Mouse (Mus musculus): Measurements from ENCODE around the gene Cd4.
"Not testable (repeated sequence)": the region's sequence is repeated elsewhere in the genome, so short reads cannot be mapped to it uniquely, and the experiment has no call there.

Gene Cd4

GRCm38 (mm10) chr6:124840241-124841167 is 47.5 kb downstream of the Cd4 start, which contains the start of gene Gnb3:
Gene Gnb3 (minus strand): TSS chr6:124840275.
- no peak for DNase-seq

- DNase-seq, result no peak
Observed at GRCm38 (mm10) chr6:124839805-124840204, 48.2 kb downstream of the Cd4 start.

DNA sequence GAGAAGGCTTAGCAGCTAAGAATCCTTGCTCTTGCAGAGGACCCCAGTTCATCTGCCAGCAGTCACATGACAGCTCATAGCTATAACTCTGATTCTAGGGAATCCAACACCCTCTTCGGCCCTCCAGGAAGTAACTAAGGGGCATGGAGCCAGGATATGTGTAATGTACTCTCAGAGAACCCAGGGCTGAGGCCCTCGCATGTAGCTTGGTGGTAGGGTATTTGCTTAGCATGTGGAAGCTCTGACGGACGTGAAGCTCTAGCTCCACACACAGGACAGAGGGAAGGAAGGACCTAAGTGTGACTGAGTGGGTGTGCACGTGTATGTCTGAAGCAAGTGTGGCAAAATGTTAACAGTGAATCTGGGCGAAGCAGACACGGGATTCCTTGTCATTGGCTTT is 51.6 kb downstream of the Cd4 start:
- peak in 1 of 2 experiments; percentile 41 for DNase-seq

DNA sequence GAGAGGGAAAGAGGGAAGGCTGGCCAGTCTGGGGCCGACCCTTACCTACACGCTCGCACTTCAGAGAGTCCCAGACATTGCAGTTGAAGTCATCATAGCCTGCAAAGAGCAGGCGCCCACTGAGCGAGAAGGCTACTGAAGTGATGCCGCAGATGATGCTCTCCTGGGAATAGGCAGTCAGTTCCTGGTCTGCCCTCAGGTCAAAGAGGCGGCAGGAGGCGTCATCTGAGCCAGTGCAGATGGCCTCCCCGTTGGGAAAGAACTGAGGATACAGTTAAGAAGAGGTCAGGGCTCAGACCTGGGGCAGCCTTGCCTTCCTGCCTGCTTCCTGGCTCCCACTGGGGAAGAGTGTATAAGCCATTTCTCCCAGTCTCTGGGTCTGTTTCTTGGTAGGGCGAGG is 52.5 kb downstream of the Cd4 start:
- peak in 1 of 2 experiments; percentile 73 for DNase-seq

GRCm38 (mm10) chr6:124834512-124835081 is 53.4 kb downstream of the Cd4 start:
- no peak for DNase-seq

GRCm38 (mm10) chr6:124831649-124832048 is 56.4 kb downstream of the Cd4 start:
- DNase-seq, result no peak

- DNase-seq, result not testable (repeated sequence)
Observed at GRCm38 (mm10) chr6:124831199-124831598, 56.8 kb downstream of the Cd4 start.

- DNase-seq, result peak; percentile 94 to 95
Observed at GRCm38 (mm10) chr6:124829799-124830700, 58.0 kb downstream of the Cd4 start.

- peak; percentile 99 to 100 for DNase-seq
Observed at GRCm38 (mm10) chr6:124828868-124829798, 58.9 kb downstream of the Cd4 start, which contains the start of the genes Usp5 and Cdca3. Gene Usp5 (minus strand): TSS chr6:124829484. Gene Cdca3 (plus strand): TSS chr6:124829547.

DNA sequence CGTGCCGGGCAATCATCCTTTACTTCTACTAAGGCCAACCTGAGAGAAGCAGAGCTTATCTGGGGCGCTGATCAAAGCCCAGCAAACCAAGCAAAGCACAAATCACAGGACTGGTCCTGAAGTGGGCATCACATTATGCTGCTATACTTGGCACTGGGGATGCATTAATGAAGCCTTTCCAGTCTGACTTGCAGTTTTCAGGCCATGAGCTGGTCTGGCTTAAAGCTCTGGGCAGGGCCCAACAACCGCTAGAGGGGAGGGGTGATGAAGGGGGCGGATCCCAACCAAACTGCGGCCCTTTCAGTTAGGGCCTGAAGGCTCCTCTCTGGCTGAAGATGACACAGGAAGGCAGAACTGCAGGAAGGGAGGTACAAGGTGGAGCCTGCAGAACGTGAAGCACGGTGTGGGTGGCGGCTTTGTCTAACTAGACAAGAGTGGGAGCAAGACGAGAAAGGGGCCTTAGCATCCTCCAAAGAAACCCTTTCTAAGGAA is 59.9 kb downstream of the Cd4 start:
- DNase-seq, result peak; percentile 49 to 72

- DNase-seq, result no peak
Observed at GRCm38 (mm10) chr6:124822049-124822448, 66.0 kb downstream of the Cd4 start.

DNA sequence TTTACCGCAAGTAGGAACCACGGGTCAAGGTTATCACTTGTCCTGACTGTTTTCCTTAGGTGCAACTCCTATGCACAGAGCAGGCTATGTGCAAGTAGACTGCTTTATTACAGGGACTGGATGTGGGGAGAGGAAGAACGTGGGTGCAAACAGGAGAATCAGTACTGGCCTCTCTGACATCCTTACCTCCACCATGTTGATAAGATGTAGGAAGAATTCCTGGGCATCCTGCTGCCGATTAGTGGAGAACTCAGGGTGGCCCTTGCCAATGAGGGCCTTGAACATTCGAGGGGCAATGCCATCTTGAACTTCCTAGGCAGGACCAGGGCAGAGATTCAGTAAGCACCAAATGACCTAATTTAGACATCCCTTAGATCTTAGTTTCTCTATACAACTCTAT is 67.1 kb downstream of the Cd4 start:
- peak in 1 of 2 experiments; percentile 9 for DNase-seq

- DNase-seq, result no peak
Observed at GRCm38 (mm10) chr6:124817971-124818370, 70.0 kb downstream of the Cd4 start.

DNA sequence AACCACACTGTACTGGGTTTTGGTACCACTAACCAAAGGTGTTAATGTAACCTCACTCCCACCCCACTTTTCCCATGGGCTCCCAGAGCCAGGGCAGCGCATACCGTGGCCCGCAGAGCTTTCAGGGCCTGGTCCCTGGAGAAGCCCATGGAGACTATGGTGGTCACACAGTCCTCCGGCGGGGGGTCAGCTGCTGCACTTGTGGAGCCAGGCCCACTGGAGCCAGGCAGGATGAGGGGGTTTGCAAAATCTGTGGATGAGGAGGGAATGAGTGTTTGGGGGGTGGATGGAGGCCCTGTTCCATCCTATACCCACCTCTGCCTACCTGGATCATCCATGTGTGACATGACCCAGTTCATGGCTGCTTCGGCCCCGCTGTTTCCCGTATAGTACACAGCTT is 70.5 kb downstream of the Cd4 start:
- DNase-seq, result peak in 1 of 2 experiments; percentile 21

GRCm38 (mm10) chr6:124817125-124817524 is 70.9 kb downstream of the Cd4 start:
- DNase-seq, result peak in 1 of 2 experiments; percentile 17

GRCm38 (mm10) chr6:124816611-124817010 is 71.4 kb downstream of the Cd4 start:
- peak in 1 of 2 experiments; percentile 11 for DNase-seq

DNA sequence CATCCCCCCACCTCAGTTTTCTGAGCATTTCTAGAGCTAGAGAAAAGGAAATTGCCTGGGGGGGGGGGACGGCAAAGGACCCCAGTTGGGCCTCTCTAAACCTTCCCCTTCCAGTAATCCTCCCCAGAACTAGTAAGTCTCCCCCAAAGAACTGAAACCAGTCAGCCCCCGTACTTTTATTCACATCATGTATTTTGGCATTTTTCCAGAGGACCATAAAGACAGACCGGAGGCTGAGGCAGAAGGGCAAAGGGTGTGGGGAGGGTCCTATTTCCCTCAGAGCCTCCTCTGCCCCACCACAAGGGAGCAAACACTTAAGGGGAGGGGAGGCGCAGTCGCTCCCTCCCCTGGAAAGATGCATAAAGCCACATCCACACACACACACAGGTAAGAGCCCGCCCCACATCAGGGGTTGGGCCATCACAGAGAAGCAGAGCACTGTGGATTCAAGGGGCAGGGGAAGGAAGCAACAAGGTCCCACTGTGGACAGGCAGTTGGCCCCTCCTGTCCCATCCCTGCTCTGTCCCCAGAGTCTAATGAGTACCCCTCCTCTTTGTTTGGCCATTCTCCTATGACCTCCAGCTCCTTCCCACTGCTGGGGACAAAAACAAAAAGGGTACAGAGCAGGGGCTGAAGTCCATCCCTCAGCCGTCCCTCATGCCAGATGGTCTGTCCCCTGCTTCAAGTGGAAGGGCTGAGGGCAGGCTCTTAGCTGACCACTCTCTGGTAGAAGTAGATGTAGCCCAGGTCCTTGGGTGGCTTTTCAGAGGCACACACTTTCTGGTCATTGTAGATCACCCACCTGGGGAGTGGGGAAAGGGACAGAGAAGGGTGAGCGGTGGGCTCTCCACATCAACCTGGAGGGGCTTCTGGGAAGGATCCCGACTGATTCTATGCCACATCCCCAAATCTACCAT is 72.9 kb downstream of the Cd4 start:
- DNase-seq, result peak in 1 of 2 experiments; percentile 17
